Mouse (Mus musculus): Measurements from ENCODE around the gene Arid5b.

Arid5b gene

DNA sequence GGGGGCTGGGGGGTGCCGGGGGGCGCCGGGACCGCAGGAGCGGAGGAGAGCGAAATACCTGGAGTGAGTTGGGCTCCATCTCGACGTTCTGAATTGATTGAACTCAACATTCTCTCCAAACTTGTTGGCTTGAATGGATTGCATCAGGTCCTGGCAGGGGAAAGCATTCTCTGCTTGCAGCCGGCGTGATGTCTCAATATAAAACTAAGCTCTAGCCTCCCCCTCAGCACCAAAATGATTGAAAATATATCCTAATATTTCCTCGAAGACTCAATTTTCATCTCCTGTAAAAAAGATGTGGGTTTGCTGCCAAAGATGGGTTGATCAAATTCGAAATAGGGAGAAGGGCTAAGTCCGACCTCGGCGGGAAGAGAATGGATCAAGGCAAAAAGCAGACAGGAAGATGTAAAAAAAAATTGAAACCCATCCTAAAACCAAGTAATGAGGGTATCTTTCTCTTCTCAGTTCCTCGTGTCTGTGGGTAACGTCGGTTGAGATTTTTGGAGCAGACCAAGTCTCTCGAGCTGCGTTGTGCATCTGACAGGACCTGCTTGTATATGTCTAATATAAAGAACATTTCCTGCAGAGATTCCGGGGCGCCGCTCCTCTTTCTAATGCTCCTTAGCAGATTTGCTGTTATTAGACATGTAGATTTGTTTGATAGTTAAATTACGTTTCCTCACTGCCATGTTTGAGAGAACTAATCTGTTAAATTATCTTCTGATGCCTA, at the start of gene Arid5b:
Gene Arid5b, minus strand, starts transcription at position 109 of the 730 bp plus-strand sequence.
- DNase-seq: peak; percentile 71

DNA sequence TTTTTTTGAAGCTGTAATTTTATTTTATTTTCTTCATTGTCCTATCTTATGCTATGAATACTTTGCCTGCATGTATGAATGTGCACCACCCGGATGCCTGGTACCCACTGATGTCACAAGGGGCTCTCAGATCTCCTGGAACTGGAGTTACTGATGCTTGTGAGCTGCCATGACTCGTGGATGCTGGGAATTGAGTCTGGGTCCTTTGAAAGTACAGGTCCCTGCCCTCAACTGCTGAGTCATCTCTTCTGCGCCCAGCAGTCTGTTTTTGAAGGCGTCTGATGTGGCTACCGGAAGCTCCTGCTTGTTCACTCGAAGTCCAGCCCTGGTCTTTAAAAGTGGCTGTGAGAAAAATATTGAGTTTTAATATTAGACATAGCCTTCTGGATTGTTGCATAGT, 46.8 kb upstream of the Arid5b start:
- DNase-seq: no peak

DNA sequence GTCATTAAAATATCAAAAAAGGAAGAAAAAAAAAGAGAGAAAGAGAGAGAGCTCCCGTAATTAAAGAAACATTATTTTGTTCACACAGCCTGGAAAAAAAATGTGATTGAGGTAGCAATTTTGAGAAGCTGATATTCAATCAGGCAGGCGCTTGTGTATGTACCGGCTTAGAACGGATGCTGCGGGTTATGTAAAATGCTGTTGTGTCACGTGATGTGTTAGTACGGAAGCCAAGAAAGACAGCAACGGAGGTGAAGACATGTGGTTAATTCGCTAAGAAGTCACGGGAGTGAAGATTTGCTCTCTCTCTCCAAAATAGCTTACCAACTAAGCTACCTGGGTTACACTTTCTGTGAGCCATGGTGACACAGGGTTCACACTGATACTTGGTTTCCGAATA, 45.5 kb upstream of the Arid5b start:
- DNase-seq: no peak

DNA sequence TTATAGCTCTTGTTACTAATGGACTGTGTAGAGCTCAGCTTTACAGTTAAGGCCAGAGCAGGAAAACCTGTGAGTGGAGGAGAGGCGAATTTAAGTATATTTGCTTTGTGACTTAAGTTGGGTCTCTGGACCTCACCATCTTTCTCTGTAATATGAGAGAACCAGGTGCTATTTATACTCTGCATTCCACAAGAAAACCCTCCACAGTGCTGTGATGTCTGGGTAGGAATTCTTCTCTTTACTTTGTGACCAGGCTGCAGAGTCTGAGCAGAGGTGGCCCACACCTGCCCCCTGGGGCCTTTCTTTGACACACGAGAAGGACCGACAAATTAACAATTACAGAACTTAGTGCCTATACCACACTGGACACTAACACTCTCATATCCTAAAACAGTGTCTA, 44.6 kb upstream of the Arid5b start:
- no peak for DNase-seq

DNA sequence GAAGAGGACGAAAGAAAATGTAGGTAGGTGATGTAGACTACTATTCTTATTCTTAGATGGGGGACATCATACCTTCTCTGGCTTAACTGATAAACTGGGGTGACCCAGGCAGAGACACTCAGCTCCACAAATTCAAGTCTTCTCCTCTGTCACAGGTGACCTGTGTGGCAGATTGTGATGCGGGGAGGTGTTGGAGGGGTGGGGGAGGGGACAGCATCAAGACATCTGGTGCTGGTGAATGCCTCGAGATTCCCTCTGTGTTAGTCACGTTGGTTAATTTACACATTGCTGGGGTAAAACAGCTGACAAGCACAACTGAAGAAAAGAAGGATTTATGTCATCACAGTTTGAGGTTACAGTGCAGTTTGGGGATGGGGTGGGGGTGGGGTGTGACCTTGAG, 42.4 kb upstream of the Arid5b start:
- no peak for DNase-seq

DNA sequence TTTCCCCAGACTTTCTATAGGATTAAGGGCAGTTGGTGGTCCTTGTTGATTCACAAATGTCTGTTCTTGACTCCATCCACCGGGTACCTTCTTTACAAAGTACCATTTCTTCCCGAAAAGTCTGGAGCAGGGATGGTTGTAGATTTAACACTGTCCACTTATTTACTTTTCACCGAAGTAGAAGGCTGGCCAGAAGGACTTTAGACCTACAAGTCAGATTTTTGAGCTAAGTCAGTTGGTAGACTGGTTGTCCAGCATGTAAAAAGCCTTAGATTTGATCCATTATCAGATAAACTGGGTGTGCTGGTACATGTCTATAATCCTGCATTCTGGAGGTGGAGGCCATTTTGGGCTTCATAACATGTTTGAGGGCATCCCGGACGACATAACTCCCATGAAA, 42.0 kb upstream of the Arid5b start:
- no peak for DNase-seq

DNA sequence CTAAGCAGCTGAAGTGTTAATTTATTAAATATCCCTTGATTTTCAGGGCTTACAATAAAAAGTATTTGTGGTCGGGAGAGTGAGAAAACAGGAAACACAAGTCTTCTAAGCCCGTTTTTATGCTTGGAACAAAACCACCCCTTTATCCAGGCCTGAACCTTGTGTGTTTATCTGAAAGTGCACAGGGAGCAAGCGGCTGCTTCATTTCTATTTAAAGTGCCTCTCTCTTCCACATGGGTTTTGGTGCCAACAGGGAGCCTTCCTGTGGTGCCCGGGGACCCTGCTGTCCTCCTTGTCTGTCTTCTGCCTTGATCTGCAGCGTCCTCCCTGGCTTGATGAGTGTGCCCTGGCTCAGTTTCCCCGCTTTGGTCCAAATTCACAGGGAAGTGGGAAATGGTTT, 40.9 kb upstream of the Arid5b start:
- no peak for DNase-seq

DNA sequence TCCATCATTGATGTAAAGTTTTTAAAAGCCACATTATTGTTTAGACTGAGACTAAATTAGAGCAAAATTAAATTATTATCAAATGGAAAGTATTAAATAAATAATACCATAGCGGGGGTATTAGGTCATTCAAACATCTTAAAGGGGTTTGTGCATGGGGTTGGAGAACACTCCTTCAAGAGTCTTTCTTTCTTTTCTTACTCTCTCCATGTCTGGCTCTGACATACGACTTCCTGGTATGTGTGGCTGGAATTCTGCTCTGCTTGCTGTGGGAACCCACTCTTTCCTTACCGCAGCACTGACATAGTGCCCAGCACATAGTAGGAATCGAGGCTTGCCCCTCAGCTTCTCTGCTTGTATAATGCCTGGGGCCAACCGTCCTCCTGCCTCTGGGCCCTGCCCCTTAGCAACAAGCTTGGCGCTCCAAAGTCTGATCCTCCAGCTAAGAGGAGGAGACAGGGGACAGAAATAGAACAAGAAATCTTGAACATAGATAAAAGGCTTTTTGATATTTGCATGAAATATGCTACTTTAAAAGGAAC, 40.0 kb upstream of the Arid5b start:
- no peak for DNase-seq

DNA sequence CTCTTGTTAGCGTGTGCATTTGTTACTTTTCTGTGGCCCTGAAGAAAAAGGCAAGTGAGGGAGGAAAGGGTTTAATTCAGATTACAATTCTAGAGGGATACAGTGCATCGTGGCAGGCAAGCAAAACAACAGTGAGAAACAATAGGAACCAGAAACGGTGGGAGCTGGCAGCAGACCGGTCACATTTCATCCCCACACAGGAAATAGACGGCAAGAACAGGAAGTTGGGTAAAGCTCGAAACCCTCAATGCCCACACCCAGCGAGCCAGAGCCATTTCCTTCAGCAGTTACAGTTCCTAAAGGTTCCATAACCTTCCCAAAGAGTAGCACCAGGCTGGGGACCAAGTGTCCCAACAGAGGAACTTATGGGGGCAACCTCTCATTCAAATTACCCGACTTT, 34.2 kb upstream of the Arid5b start:
- no peak for DNase-seq

DNA sequence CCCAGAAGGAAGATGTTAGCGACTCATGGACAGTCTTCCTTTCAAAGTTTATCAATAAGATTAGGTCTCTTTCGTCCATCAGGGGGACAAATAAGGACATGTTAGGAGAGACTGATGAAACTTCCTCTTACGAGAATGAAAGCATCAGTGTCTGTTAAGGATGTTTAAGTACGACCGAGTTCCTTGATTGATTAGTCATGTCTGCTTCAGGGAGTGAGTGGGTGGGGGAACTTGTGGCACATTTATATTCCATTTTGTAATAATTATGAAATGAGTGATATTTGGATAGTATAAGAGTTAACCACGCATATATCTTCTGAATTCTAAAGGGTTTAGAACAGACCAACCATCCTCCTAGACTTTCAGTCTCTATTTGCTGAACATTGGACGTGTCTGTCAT, 22.5 kb upstream of the Arid5b start:
- DNase-seq: no peak

DNA sequence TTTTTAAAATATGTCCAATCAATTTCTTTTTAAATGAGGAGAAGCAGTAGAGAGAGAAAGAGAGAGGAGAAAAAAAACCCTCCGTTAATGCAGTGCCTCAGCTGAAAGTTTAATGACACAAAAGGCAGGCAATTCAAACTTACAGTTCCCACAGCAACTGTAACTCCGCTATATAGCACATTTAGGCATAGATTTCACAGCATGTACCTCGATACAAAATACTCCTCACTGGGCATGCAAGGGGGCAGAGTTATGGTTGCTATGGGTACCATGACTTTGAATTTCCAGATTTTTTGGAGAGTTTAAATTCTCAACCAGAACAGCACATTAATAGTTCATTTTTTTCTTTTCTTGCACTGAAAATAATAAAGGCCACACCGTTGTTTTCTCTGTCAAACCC, 10.9 kb upstream of the Arid5b start:
- no peak for DNase-seq

DNA sequence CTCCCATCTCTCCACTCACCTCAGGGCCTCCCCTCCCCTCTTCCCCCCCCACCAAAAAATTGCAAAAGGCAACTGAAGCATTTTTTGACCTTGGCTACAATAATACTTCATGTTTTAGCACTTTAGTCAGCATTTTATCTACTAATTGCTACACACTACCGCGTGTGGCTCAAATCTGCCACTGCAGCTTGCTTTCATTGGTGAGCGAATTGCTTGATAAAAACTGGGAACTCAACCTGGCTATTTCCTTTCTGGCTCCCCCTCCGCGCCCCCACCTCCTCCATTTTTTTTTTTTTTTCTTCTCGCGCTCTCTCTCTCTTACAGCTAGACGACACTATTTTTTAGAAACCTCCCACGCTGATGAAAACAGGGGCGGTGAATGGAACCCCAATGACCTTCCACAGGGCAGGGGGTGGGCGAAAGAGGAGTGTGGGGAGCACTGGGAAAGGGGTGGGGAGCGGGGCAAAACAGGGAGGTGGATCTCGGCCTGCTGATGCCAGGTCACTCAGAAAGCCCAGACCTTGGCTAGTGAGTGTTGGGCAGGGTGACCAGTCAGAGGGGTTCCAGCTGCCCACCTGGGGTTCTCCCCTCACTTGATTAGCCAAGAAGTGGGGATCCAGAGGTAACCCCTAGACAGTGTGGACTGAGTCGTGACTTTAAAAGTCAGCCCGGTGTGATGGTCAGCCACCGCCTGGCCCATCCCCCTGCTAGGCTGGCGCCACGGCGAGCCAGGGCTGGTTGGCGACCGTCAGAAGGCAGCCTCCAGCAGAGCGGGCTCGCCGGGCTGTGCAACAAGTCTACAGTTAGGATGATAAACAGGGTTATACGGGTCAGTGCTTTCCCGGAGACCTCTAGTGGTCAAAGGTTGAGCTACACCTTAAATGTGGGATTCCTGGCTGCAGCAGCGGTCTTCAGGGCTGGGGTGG, 4.2 kb upstream of the Arid5b start:
- peak; percentile 79 for DNase-seq

DNA sequence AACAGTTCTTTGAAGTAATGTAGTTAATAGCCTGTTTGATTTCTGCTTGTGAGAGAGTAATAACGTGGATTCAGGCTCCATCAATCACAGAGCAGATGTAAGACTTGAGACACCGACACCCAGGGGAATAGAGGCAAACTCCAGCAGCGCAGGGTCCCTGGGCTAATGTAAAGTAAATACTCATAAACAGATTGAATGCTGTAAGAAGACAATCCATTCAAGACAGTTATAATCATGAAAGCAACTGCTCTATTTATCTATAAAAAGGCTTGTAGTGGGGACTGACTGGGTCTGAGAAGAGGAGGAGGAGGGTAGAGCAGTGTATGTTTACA, 3.2 kb upstream of the Arid5b start:
- DNase-seq: no peak

DNA sequence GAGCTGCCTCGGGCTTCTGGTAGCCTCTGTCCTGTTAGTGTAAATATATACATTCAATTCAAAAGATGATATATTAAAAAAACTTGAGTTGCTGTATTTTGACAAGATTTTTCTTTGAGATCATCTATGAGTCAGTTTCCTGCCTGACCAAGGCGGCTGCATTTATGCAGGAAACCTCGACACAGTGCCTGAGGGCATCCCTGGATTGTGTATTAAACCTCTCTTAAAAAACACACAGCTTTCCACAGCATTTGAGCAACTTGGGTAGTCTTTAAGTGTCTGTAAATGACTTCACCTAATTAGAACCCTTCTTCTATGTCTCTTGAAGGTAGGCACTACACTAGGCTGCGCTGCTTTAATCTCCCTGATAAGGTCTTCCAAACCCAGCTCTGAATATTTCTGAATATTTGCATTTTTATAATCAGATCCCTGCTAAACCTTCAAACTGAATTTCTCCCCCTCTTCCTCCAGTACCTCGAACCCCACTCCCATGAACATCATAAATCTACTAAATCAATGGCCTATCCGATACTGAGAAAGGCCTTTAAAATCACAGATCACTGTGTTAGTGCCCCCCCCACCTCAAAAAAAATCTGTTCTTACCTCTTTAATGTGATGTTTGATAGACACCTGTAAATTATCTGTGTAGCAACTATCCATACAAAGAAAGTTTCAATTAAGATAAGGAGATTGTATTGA, 2.7 kb upstream of the Arid5b start:
- no peak for DNase-seq

DNA sequence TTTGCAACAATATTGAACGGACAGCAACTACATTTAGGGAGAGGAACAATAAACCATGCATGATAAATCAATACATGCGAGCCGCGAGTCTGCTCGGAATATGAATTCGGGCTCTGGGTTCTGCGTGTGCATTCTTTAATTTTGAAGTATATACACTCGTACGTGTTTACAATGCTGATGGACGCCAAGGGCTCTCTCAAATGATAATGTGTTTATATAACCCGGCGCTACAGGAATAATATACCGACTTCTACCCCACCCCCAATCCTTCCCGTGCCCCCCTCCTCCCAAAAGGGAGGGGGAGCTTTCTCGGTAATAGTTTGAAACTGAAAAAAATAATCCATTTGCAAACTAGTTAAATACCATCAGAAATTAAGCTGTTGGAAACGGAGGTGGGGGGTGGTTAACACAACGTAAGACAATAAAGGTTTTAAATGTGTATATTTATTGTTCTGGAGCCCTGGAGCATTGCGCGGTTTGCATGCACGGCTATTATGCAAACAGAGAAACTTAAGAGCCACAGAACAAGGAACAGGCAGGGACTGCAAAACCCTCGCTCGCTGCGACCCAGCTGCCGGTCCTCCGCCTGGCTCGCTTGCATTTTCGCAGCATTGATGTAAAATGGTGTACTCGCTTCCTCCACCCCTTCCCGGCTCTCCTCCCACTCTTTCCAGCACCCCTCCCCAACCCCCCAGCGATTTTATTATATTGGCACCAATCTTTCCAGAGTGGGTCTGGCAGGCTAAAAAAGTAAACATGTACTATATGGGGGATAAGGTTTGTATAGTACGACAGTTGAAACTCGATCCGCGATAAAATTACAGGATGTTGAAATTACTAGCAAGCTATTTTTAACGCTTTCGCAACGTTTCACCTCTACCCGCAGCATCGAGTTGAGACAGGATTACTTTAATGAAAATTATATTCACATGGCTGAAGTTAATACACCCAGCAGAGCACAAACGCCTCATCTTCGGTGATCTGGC, 1.3 kb upstream of the Arid5b start:
- peak; percentile 72 for DNase-seq

DNA sequence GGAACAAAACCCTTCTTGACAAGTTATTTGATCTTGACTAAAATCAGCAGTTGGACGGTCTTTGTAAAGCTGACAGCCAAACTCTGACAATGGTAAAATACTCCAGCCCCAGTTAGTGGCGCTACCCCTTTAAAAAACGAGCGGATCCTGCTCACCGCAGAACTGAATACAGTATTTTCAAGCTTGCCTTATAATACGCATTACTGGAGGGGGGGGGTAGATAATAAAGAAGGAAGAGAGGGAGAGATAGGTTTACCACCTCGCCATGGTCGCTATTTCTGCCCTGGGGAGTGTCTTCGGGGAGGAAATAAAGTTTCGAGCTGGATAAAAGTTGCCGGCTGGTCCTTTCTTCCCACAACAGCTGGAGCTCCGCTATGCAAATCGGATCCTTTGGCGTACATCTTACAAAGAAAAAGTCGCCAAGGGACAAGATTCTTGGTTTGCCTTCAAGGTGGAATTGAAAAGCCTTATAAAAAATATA, 829 bp downstream of the Arid5b start:
- DNase-seq: peak; percentile 38

DNA sequence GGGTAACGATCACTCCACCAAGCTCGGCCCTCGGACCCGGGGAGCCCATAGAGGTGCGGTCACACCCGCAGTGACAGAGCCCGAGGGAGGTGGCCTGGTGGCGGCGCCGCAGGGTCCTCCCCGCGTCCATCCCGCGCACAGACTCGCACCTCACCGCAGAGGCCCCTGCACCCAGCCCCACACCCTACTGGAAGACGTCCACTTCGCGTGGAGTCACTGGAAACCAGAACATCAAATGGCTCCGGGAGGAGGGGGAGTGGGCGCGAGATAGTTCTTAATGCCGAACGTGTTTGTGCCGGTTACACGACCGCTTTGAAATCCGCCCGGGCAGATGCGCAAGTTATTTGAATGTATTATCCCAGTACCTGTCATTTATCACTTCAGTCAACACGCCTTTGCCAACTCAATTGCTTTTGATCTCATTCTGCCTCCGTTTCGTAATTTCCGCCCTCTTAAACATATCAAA, 1.5 kb downstream of the Arid5b start:
- DNase-seq: peak; percentile 66

DNA sequence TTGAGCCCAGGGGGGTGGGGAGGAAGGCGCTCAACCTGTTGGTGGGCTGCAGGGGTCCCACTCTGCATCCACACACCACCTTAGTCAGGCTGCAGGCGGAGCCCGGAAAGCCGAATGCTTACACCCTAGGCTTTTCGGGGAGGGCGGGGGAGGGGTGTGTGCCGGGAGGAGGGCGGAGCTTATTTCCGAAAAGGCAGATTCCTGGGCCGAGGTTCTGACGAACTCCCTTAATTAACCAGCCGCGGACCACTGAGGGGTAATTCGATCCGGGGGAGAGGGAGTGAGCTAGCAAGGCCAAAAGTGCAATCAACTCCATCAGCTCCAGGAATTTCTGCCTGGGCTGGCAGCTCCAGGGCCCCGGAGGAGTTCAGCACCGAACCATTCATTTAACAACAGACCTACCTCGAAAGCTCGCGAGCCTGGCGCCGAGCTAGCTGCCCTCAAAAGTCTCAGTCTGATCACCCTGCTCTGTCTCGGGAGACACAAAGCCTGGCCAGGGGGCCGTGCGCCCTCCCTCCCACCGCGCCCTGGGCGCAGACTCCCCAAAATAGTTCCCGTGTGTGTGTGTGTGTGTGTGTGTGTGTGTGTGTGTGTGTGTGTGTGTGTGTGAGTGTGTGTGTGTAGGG, 2.1 kb downstream of the Arid5b start:
- DNase-seq: peak; percentile 83

DNA sequence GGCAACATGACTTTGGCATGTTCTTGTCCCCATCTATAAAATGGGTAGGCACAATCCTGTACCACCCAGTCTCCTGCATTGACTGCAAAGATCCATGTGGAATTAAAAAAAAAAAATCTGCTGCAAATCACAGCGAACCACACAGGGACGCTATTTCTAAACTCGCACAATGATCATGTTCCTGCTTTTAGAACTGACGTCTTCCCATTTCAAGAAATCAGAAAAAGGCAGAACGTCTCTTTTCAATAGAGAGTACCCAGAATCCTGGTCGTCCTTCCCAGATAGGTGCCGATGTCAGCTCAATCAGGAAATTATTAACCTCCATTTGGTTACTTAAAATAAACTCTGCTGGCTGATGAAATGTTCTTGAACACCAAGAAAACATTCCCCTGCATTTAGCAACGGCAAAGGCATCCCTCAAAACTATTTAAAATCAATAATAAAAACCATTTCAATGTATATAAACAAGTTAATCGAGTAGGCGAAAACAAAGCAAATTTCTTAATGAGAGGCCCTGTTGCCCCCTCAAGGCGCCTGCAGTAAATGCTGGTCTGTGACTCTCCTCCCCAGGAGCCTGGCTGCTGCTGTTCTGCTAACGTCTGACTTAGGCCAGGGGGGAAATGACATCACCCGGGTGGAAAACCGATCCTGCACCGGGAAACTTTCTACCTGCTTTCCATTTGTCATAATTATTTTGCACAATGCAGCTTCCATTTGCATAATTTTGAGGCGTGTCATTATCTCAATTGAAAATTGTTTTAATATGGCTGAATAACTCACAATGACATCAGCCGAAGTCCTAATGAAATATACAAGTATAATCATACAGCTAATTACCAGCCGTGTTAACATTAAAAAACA, 3.4 kb downstream of the Arid5b start:
- DNase-seq: peak; percentile 17

DNA sequence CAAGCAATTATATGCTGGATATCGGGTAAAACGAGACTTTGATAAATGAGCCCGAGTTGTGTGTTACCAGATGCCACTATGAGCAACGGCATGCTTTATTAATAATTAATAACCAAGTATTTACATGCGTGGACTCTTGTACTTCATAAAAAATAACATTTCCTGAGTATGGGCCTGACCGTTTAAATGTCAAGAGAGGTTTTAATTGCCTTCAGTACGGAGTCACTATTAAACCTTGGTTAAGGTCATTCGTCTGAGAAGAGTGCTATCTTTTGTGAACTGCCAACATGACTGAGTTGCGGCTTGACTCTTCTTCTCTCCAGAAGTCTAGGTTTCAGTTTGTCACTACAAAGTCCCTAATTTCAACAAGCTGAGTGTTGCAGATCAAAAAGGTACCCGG, 8.8 kb downstream of the Arid5b start:
- no peak for DNase-seq
